Mouse (Mus musculus) embryo, embryonic 10 days (tissue): Measurements from ENCODE around the gene Araf.
A peak's percentile ranks its signal among the peaks of the same experiment; 100 is the strongest.

Experiments used
- DNase-seq: peaks from one replicate; pipeline ENCODE4 v3.0.0-alpha.2; 2015; ENCODE audit warnings: low spot score

Gene Araf

GRCm38 (mm10) chrX:20848256-20848984, 50.8 kb downstream of the Araf start:
- DNase-seq: peak; percentile 95

- no peak for DNase-seq
Observed at GRCm38 (mm10) chrX:20853794-20854193, 56.2 kb downstream of the Araf start.

GRCm38 (mm10) chrX:20861453-20862104, 64.0 kb downstream of the Araf start:
- DNase-seq: peak; percentile 8

GRCm38 (mm10) chrX:20862105-20863065, 64.8 kb downstream of the Araf start:
- DNase-seq: no peak

GRCm38 (mm10) chrX:20863161-20864101, 65.8 kb downstream of the Araf start:
- no peak for DNase-seq

- DNase-seq: no peak
Observed at GRCm38 (mm10) chrX:20868091-20868490, 70.5 kb downstream of the Araf start.

- no peak for DNase-seq
Observed at GRCm38 (mm10) chrX:20869203-20869602, 71.6 kb downstream of the Araf start.

- peak; percentile 66 for DNase-seq
Observed at GRCm38 (mm10) chrX:20869962-20870513, 72.4 kb downstream of the Araf start, which contains the start of gene Timp1. TSS of gene Timp1 (plus strand) at chrX:20870166.

GRCm38 (mm10) chrX:20872928-20873500, 75.4 kb downstream of the Araf start:
- peak; percentile 57 for DNase-seq

GRCm38 (mm10) chrX:20875241-20875640, 77.6 kb downstream of the Araf start:
- no peak for DNase-seq

GRCm38 (mm10) chrX:20910074-20910473, 112.5 kb downstream of the Araf start:
- no peak for DNase-seq
